Mouse (Mus musculus): Measurements from ENCODE around the gene Cd300c. TPM values are rescaled to one million over a fixed set of nuclear protein-coding genes. Genes with fewer than 3 reads are reported as not detected.

Gene Cd300c
- not detected for polyA plus RNA-seq (2017; shearing (Covaris generic))

DNA sequence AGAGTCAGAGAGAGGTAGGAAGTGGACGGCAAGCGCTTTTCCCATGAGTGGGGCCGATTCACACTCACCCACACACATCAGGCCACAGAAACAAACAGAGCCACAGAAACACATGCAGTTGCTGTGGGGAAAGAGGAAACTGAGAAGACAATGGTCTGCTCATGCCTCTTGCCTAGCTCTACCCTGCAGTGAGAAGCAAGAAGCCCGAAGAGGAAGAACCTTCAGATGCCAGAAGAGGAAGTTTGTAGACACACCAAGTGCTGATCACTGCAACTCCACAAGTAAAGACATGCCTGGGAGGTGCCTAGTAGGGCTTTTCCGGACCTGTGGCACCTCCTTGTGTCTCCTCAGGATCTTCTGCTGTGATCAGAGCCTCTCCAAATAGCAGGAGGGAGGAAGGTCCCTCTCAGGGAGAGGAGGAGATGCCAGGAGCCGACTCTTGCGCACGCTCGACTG is at the start of gene Cd300c:
Gene Cd300c, minus strand, starts transcription at position 406 of the 456 bp plus-strand sequence.

DNA sequence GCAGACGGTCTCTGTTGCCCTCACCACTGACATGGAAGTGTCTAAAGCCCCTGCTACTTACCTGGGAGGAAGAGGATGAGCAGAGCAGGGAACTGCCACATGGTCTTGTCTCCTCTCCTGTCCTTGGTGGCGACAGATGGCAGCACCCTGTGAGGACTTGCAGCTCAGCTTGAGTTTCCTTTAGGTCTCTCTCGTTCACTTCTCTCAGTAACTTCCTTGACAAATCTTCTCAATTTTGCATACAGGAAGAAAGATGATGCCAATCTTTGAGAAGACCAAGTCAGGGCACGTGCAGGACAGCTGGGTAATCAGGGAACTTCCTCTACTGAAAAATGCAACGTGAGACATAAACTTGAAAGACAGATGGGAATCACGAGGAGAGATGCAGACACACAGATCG is 47.1 kb upstream of the Cd300c start, which contains the start of gene Cd300ld2:
Gene Cd300ld2, minus strand, starts transcription at position 101 of the 400 bp plus-strand sequence.

DNA sequence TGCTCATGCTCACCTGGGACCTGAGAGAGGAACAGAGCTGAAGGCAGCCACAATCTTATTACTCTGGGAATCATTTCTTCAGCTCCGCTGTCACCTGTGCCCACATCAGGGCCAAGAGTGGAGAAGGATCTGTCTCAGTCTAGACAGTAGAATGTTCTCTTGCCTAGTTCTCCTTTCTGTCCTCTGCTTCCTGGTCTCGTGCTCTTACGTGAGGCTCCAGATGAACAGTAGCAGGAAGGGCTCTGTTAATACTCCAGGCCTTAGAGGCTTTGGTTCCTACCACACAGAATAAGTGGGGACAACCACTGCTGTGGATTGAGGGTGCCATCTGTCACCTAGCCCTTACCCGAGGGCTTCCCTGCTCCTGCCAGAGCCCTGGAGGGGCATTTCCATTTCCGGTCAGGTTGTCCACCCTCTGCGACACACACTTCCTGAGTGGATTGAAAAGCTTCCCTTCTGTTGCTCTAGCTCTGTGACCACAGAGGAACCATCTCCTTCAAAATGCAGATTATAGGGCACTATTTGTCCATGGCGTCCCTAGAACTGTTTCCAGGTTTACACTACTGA is 32.6 kb upstream of the Cd300c start, which contains the start of gene Cd300c2:
Gene Cd300c2, minus strand, starts transcription at position 407 of the 567 bp plus-strand sequence.

DNA sequence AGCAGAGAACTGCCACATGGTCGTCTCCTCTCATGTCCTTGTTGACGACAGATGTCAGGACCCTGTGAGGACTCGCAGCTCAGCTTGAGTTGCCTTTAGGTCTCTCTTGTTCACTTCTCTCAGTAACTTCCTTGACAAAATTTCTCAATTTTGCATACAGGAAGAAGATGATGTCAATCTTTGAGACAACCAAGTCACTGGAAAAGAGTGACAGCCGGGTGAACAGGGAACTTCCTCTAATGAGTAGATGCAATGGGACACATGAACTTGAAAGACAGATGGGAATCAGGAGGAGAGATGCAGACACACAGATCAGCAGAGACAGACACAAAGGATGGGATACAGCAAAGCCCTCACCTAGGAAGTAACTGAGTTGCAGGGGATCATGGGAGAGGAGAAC is 20.8 kb upstream of the Cd300c start, which contains the start of gene Cd300ld:
Gene Cd300ld, minus strand, starts transcription at position 130 of the 400 bp plus-strand sequence.

DNA sequence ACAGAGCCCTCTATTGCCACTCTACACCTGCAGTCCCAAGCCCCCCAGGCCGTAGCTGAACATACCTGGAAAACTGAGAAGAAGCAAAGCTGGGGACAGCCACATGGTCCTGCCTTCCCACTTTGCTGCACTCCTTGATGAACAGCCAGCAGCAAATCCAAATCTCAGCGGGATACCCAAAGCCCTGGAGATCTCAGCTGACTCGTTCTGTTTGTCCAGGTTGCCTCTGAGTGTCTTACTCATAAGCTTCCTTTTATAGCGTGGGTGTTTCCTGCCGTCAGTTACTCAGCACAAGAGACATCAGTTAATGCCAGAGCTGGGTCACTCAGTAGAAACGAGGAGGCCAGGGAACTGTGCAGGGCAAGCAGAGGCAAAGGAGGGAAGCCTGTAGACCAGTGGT is 34.8 kb downstream of the Cd300c start, which contains the start of gene Cd300lb:
Gene Cd300lb, minus strand, starts transcription at position 243 of the 400 bp plus-strand sequence.

Other genes starting within 250 kb of the Cd300c start
- gene Dnaic2, start 241.7 kb downstream of the Cd300c start, polyA plus RNA-seq (2017; shearing (Covaris generic)) = 0.23 TPM
- not detected for gene Kif19a, start 203.8 kb downstream of the Cd300c start, polyA plus RNA-seq (2017; shearing (Covaris generic))
- gene Btbd17, start 173.2 kb downstream of the Cd300c start, polyA plus RNA-seq (2017; shearing (Covaris generic)) = 0.96 TPM
- gene Gpr142, start 170.2 kb downstream of the Cd300c start, polyA plus RNA-seq (2017; shearing (Covaris generic)) = not detected
- gene Gprc5c, start 118.0 kb downstream of the Cd300c start, polyA plus RNA-seq (2017; shearing (Covaris generic)) = 0.34 TPM
- gene Cd300a, start 79.1 kb downstream of the Cd300c start, polyA plus RNA-seq (2017; shearing (Covaris generic)) = not detected
- not detected for gene Cd300lb, start 34.8 kb downstream of the Cd300c start, polyA plus RNA-seq (2017; shearing (Covaris generic))
- gene Cd300ld, start 20.8 kb upstream of the Cd300c start, polyA plus RNA-seq (2017; shearing (Covaris generic)) = not detected
- not detected for gene Cd300c2, start 32.7 kb upstream of the Cd300c start, polyA plus RNA-seq (2017; shearing (Covaris generic))
- gene Cd300ld2, start 47.0 kb upstream of the Cd300c start, polyA plus RNA-seq (2017; shearing (Covaris generic)) = not detected
- not detected for gene Cd300ld4, start 57.9 kb upstream of the Cd300c start, polyA plus RNA-seq (2017; shearing (Covaris generic))
- gene Cd300ld5, start 68.6 kb upstream of the Cd300c start, polyA plus RNA-seq (2017; shearing (Covaris generic)) = not detected
- gene Cd300ld3, start 79.3 kb upstream of the Cd300c start, polyA plus RNA-seq (2017; shearing (Covaris generic)) = not detected
- gene Cd300e, start 93.0 kb upstream of the Cd300c start, polyA plus RNA-seq (2017; shearing (Covaris generic)) = not detected
- 64.9 TPM for gene Rab37, start 122.3 kb upstream of the Cd300c start, polyA plus RNA-seq (2017; shearing (Covaris generic))
- not detected for gene Cd300lf, start 164.8 kb upstream of the Cd300c start, polyA plus RNA-seq (2017; shearing (Covaris generic))
- 214 TPM for gene Slc9a3r1, start 194.2 kb upstream of the Cd300c start, polyA plus RNA-seq (2017; shearing (Covaris generic))
- 16.7 TPM for gene Tmem104, start 218.3 kb upstream of the Cd300c start, polyA plus RNA-seq (2017; shearing (Covaris generic))
- 9.5 TPM for gene Nat9, start 218.7 kb upstream of the Cd300c start, polyA plus RNA-seq (2017; shearing (Covaris generic))